Mouse (Mus musculus) embryo, embryonic 9.5 days (tissue): ENCODE results near the gene Rasal2.

Experiments used
- DNase-seq: peaks from one replicate; pipeline ENCODE4 v3.0.0-alpha.2; 2017; ENCODE audit errors: extremely low spot score

The Rasal2 gene

GRCm38 (mm10) chr1:157334834-157335233 is 77.6 kb downstream of the Rasal2 start:
- DNase-seq = no peak

DNA sequence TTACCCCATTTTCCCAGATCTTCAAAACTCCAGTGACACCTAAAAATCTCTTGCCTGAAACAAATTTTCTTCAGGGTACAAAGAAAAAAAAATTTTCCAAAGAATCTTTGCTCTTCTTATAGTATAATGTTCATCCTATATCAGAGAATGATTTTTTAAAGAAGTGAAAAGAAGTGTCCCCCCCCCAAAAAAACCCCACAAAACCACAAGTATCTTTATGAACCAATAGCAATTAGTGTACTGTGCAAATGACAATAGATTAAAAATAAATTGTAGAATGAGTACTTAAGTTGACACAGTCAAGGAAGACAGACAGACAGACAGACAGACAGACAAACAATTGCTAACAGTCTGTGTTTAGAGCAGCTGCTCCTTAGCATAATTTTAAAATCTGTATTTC is 84.3 kb downstream of the Rasal2 start:
- no peak for DNase-seq

GRCm38 (mm10) chr1:157323091-157323490 is 89.3 kb downstream of the Rasal2 start:
- DNase-seq = no peak

DNA sequence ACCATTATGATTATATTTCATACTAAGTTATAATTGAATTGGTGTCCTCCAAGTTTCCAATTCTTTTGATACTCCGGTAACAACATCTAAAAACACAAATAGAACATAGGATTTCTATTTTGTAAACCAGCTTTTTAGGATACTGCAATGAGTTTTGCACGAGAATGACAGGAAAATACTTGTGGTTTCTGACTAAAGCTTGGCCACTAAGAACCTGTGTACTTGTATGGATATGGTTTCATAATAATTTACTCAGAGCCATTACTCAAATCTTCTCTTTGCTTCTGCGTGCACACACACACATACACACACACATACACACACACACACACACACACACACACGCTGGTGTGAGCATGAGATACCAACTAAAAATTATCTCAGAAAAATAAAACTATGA is 93.5 kb downstream of the Rasal2 start:
- no peak for DNase-seq

- DNase-seq = no peak
These were observed 111.1 kb downstream of the Rasal2 start for GRCm38 (mm10) chr1:157301266-157301665.

GRCm38 (mm10) chr1:157299559-157299958 is 112.8 kb downstream of the Rasal2 start:
- DNase-seq = no peak

- no peak for DNase-seq
These were observed 113.4 kb downstream of the Rasal2 start for GRCm38 (mm10) chr1:157298990-157299389.

DNA sequence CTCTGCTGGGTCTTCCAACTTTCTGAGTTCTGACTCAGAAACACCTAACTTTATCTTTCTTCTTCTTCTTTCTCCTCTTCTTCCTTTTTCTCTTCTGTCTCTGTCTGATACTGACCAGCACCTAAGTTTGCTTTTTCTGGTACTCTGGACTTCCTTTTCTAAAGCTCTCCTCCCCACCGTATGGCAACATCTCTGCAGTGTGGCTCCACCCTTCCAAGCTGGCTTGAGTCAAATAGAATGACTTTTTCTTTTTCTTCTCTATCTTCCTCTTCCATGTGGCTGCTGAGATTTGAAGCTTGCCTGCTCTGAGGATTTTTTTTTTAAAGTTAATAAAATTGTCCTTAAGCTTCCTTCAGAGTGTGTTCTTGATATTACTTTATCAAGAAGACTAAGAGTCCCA is 115.3 kb downstream of the Rasal2 start:
- DNase-seq = no peak

DNA sequence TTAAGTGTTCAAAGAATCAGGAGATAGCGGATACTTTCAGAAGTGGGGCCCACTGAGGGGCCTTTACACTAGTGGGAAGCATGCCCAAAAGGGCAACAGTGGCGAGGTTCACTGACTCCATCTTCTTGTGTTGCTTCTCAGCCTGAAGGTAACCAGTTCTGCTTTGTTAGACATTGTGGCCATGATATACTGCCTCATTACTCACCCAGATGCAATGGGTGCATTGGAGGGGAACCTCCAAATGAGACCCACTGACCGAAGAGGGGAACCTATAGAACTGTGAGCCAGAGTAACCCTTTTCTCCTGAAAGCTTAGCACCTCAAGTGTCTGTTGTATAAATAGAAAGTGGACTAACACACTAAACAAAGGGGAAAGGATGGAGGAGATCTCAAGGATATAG is 116.5 kb downstream of the Rasal2 start:
- DNase-seq = no peak

- no peak for DNase-seq
These were observed 122.2 kb downstream of the Rasal2 start for GRCm38 (mm10) chr1:157290173-157290572.

- DNase-seq = no peak
These were observed 123.1 kb downstream of the Rasal2 start for GRCm38 (mm10) chr1:157289251-157289650.

DNA sequence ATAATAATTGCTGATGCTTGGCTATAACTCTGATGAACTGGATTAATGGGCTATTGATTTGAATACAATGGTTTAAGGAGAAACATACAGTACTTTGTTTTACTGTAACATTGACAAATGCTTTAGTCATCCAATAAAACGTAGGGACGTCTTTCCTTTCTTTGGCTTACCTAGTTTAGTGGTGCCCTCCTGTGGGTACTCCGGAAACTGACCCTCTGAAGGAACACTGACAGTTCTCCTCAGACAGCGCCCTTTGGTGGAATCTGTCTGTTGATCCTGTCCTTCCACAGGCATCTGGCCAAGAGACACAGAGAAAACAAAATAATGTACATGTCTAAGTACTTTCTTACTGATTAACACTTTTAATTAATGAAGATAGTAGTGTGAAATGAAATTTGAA is 125.8 kb downstream of the Rasal2 start:
- peak; percentile 39 for DNase-seq

- no peak for DNase-seq
These were observed 127.0 kb downstream of the Rasal2 start for GRCm38 (mm10) chr1:157285366-157285765.

- no peak for DNase-seq
These were observed 131.6 kb downstream of the Rasal2 start for GRCm38 (mm10) chr1:157280781-157281180.

- no peak for DNase-seq
These were observed 136.6 kb downstream of the Rasal2 start for GRCm38 (mm10) chr1:157275672-157276307.

DNA sequence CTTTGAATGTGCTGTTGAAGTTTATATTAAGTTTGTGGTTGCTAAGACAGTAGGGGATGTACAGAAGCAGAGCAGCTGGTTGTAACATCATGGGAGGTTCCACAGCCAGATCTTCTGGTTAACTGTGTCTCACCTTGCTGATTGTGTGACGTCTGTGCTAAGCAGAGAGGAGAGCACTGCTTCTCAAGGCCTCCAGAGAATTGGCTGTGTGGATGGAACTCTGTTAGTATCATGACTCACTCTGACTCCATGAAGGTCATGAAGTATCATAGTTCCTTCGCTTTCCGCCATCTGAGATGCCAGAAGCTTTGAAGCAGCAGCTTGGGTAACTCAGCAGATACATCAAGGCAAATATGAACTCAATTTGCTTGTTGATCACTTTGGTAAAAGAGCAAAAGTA is 144.5 kb downstream of the Rasal2 start:
- no peak for DNase-seq

GRCm38 (mm10) chr1:157256562-157256961 is 155.8 kb downstream of the Rasal2 start:
- DNase-seq = peak; percentile 38

DNA sequence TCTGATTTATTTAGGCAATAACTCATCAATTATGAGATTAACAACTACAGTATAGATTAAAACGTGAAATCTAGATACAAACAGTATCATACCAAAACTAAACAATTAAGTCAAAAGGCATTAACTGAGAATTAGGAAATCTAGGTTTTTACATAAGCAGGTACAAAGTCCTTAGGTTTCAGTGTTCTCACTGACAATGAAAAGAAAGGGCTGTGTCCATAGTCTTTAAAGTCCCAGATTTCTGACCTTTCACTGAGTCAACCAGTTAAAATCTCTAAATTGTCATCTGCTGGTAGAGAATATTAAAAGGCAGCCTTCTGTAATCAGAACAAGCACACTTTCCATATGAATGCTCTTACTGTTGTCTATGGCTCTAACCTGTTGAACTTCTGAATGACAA is 156.6 kb downstream of the Rasal2 start:
- no peak for DNase-seq

GRCm38 (mm10) chr1:157253600-157254490 is 158.6 kb downstream of the Rasal2 start:
- no peak for DNase-seq

GRCm38 (mm10) chr1:157248112-157248511 is 164.3 kb downstream of the Rasal2 start:
- DNase-seq = no peak

DNA sequence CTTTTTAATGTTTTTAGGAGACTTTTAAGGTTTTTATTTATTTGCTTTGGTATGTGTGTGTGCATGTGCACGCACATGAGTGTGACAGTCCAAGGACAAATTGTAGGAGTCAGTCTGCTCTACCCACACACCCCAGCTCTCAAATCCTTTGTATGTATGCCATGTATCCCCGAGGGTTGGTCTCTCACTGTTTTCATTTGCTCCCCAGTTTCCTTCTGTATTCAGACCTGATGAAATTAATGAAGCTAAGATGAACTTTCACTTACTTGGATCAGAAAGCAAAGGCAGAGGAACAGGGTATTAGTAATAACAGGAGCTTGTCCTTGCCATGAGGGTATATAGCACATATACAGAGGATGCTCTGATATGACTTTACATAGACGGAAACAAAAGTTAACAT is 165.1 kb downstream of the Rasal2 start:
- DNase-seq = no peak

DNA sequence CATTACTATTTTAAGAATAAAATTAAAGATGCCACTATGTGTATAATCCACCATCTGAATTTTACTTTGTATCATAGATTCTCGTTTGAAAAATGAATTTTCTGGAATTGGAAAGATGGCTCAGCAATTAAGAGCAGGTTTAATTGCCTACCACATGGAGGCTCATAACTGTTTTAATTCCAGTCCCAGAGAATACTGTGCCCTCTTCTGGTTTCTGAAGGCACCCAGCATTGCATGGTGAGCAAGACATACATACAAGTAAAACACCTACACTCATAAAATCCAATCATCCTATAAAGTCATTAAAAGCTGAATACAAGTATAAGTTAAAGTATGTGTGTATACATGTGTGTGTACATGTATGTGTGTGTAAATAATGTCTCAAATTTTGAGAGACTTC is 165.6 kb downstream of the Rasal2 start:
- DNase-seq = no peak

DNA sequence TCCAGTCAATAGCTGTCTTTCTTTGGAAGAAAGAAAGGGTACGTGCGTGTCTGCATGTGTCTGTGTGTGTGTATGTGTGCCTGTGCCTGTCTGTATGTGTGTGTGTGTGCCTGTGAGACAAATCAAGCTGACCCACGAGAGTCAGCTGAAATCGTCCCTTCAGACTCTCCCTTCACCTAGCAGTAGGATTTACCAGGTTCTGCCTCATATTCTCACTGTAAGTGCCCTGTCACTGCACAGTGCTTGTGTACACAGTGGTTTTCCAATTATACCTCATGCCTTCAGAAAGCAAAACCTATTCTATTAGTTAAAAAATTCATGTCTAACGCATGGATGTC is 168.0 kb downstream of the Rasal2 start:
- peak; percentile 20 for DNase-seq
